Mouse (Mus musculus): ENCODE results near the gene Sh3kbp1. TPM values are rescaled to one million over a fixed set of nuclear protein-coding genes. Genes with fewer than 3 reads are reported as not detected.
A peak's percentile ranks its signal among the peaks of the same experiment; 100 is the strongest.

Sh3kbp1 gene
- polyA plus RNA-seq, 1 experiment: 139 TPM

GRCm38 (mm10) chrX:159702850-159703249, 75.8 kb downstream of the Sh3kbp1 start:
- no peak overlapping the region for H3K27ac ChIP-seq (ENCODE audit: insufficient read depth, low read depth, low read length)
- peaks cover 27% of the 10 kb centered on the region for H3K4me1 ChIP-seq (ENCODE audit: control insufficient read depth, insufficient read depth, low read length)
- H3K4me3 ChIP-seq (ENCODE audit: insufficient read depth, low read length): no peak overlapping the region
- TF ChIP-seq POLR2A (IDR thresholded peaks at IDR 0.05; ENCODE audit: borderline replicate concordance, low read depth, low read length): no peak
- no peak for TF ChIP-seq CTCF (IDR thresholded peaks at IDR 0.05; ENCODE audit: low read depth, low read length)

- Histone ChIP-seq H3K4me3 (ENCODE audit: insufficient read depth, low read length) (no peak overlapping the region), H3K4me1 (ENCODE audit: control insufficient read depth, insufficient read depth, low read length) (peaks cover 37% of the 10 kb centered on the region), H3K27ac (ENCODE audit: insufficient read depth, low read depth, low read length) (peak overlapping the region; percentile 36)
- TF ChIP-seq POLR2A (IDR thresholded peaks at IDR 0.05; ENCODE audit: borderline replicate concordance, low read depth, low read length): no peak
- TF ChIP-seq CTCF (IDR thresholded peaks at IDR 0.05; ENCODE audit: low read depth, low read length): no peak
Observed at GRCm38 (mm10) chrX:159704381-159705004, 77.4 kb downstream of the Sh3kbp1 start.

- Histone ChIP-seq H3K4me1 (ENCODE audit: control insufficient read depth, insufficient read depth, low read length) (peaks cover 37% of the 10 kb centered on the region), H3K27ac (ENCODE audit: insufficient read depth, low read depth, low read length) (no peak overlapping the region), H3K4me3 (ENCODE audit: insufficient read depth, low read length) (no peak overlapping the region)
- TF ChIP-seq POLR2A (IDR thresholded peaks at IDR 0.05; ENCODE audit: borderline replicate concordance, low read depth, low read length) (no peak), CTCF (IDR thresholded peaks at IDR 0.05; ENCODE audit: low read depth, low read length) (no peak)
Observed at GRCm38 (mm10) chrX:159705412-159705811, 78.3 kb downstream of the Sh3kbp1 start.

GRCm38 (mm10) chrX:159708076-159708830, 81.2 kb downstream of the Sh3kbp1 start:
- Histone ChIP-seq H3K4me3 (ENCODE audit: insufficient read depth, low read length) (no peak overlapping the region), H3K4me1 (ENCODE audit: control insufficient read depth, insufficient read depth, low read length) (peaks cover 34% of the 10 kb centered on the region), H3K27ac (ENCODE audit: insufficient read depth, low read depth, low read length) (no peak overlapping the region)
- TF ChIP-seq POLR2A (IDR thresholded peaks at IDR 0.05; ENCODE audit: borderline replicate concordance, low read depth, low read length) (no peak), CTCF (IDR thresholded peaks at IDR 0.05; ENCODE audit: low read depth, low read length) (no peak)

GRCm38 (mm10) chrX:159709296-159709695, 82.2 kb downstream of the Sh3kbp1 start:
- H3K4me1 ChIP-seq (ENCODE audit: control insufficient read depth, insufficient read depth, low read length): peaks cover 31% of the 10 kb centered on the region
- H3K4me3 ChIP-seq (ENCODE audit: insufficient read depth, low read length): no peak overlapping the region
- H3K27ac ChIP-seq (ENCODE audit: insufficient read depth, low read depth, low read length): no peak overlapping the region
- TF ChIP-seq CTCF (IDR thresholded peaks at IDR 0.05; ENCODE audit: low read depth, low read length) (no peak), POLR2A (IDR thresholded peaks at IDR 0.05; ENCODE audit: borderline replicate concordance, low read depth, low read length) (no peak)

- Histone ChIP-seq H3K4me1 (ENCODE audit: control insufficient read depth, insufficient read depth, low read length) (peaks cover 13% of the 10 kb centered on the region), H3K27ac (ENCODE audit: insufficient read depth, low read depth, low read length) (no peak overlapping the region), H3K4me3 (ENCODE audit: insufficient read depth, low read length) (no peak overlapping the region)
- TF ChIP-seq CTCF (IDR thresholded peaks at IDR 0.05; ENCODE audit: low read depth, low read length) (no peak), POLR2A (IDR thresholded peaks at IDR 0.05; ENCODE audit: borderline replicate concordance, low read depth, low read length) (no peak)
Observed at GRCm38 (mm10) chrX:159711070-159712029, 84.3 kb downstream of the Sh3kbp1 start.

GRCm38 (mm10) chrX:159713191-159713590, 86.1 kb downstream of the Sh3kbp1 start:
- H3K4me3 ChIP-seq (ENCODE audit: insufficient read depth, low read length): no peak overlapping the region
- no peak for TF ChIP-seq CTCF (IDR thresholded peaks at IDR 0.05; ENCODE audit: low read depth, low read length)
- TF ChIP-seq POLR2A (IDR thresholded peaks at IDR 0.05; ENCODE audit: borderline replicate concordance, low read depth, low read length): no peak
- peaks cover 7% of the 10 kb centered on the region for H3K4me1 ChIP-seq (ENCODE audit: control insufficient read depth, insufficient read depth, low read length)
- H3K27ac ChIP-seq (ENCODE audit: insufficient read depth, low read depth, low read length): no peak overlapping the region

- TF ChIP-seq POLR2A (IDR thresholded peaks at IDR 0.05; ENCODE audit: borderline replicate concordance, low read depth, low read length) (no peak), CTCF (IDR thresholded peaks at IDR 0.05; ENCODE audit: low read depth, low read length) (no peak)
- Histone ChIP-seq H3K27ac (ENCODE audit: insufficient read depth, low read depth, low read length) (no peak overlapping the region), H3K4me3 (ENCODE audit: insufficient read depth, low read length) (no peak overlapping the region), H3K4me1 (ENCODE audit: control insufficient read depth, insufficient read depth, low read length) (peaks cover 12% of the 10 kb centered on the region)
Observed at GRCm38 (mm10) chrX:159721390-159721789, 94.3 kb downstream of the Sh3kbp1 start.

GRCm38 (mm10) chrX:159731421-159731820, 104.3 kb downstream of the Sh3kbp1 start:
- Histone ChIP-seq H3K4me1 (ENCODE audit: control insufficient read depth, insufficient read depth, low read length) (peaks cover 17% of the 10 kb centered on the region), H3K4me3 (ENCODE audit: insufficient read depth, low read length) (no peak overlapping the region), H3K27ac (ENCODE audit: insufficient read depth, low read depth, low read length) (no peak overlapping the region)
- TF ChIP-seq POLR2A (IDR thresholded peaks at IDR 0.05; ENCODE audit: borderline replicate concordance, low read depth, low read length) (no peak), CTCF (IDR thresholded peaks at IDR 0.05; ENCODE audit: low read depth, low read length) (no peak)
